Mouse (Mus musculus): ENCODE results near the gene Pop7. TPM values are rescaled to one million over a fixed set of nuclear protein-coding genes. Genes with fewer than 3 reads are reported as not detected.

The Pop7 gene
- polyA plus RNA-seq, 1 experiment: 63.3 TPM

DNA sequence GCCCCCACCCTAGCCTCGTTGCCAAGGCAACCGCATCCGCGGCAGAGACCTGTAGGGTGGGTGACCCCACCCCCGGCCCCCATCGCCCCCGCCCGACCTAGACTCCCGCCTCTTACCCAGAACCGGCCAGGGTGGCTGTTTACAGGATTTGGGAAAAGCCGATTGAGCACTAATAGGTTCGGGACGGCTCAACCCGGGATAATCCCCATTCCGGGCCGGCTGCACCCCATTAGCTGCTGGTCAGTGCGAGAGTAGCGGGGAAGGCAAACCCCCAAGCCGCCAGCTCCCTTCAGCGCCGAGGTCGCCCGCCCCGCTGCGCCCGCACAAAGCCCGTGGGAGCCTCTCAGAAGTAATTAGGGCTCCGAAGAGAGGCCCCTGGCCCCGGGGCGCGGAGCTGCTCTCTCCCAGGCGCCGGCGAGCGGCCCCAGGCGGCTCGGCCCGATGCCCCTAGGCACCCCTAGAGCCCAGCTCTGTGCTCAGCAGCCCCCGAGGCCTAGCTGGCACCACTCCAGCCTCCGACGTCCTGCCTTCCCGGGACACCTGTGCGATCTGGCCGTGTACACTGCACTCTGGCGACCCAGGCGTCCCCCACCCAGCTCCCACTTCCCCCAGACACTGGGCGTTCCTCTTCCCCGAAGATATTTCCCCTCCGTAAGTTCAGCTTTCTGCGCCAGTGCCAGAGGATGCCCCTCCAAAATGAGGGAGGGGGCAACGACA, 29.3 kb upstream of the Pop7 start:
- TF ChIP-seq GATA1 (IDR thresholded peaks at IDR 0.05; ENCODE audit: low read length): no peak

DNA sequence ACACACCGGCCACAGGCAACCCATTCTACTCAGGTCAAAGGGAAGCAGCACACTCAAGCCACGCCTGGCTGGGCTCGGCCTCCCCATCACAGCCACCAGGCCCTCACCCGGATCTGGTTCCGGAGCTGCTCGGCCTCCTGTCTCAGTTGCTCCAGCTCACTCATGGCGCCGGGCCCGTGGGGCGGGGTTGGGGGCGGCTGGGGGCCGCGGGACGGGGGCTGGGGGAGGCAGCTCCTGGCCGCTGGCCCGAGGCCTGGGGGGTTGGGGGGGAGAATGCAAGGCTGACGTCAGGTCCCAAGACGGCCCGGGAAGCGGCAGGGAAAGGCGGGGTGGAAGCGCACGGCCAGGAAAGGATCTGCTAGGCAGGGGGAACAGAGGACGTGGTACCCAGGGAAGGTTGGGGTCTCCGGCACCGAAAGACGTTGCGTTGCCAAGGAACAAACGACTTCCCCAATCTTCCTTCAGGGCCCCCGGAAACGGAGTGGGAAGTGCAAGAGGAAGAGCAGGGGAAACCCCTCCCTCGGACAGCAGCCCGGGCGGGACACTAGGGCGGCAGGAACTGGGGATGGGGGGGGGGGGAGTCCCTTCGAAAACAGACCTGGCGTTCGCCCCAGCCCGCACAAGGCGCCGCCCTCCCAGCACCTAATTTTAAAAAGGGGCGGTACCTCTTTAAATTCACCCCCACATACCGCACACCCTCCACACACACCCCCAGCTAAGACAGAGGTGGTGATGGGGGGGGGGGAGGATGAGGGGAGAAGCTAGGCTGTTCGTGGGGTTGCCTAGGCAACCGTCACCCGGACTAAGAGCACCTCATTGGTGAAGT, 28.5 kb upstream of the Pop7 start:
- TF ChIP-seq GATA1 (IDR thresholded peaks at IDR 0.05; ENCODE audit: low read length): no peak

- TF ChIP-seq GATA1 (IDR thresholded peaks at IDR 0.05; ENCODE audit: low read length): no peak
These were observed 27.8 kb upstream of the Pop7 start for GRCm38 (mm10) chr5:137530075-137530474.

GRCm38 (mm10) chr5:137529221-137529995, 27.1 kb upstream of the Pop7 start:
- TF ChIP-seq GATA1 (IDR thresholded peaks at IDR 0.05; ENCODE audit: low read length): no peak

DNA sequence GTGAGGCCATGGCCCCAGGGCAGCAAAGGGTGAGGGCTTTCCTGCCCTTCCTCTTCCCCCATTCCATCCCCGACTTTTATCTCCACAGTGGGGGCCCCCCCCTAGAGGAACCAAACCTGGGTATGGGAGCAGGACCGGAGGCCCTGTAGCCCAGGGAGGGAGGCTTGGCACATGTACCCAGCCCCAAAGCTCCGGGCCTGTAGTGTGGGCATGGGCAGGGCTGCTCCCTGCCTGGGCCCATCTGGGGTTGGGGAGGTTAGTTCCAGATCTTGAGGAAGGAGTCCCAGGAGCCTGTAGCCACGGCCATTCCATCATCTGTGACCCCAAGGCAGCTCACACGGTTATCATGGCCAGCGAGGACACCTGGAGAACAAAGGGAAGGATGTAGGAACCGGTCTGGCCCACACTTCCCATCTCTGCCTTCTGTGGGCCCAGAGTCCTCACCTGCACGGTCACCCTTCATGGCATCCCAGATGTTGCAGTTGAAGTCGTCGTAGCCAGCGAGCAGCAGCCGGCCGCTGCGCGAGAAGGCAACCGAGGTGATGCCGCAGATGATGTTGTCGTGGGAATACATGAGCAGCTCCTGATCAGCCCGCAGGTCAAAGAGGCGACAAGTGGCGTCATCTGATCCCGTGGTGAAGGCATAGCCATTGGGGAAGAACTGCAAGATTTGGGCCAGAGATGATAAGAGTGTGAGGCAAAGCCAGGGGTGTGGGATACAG, 26.1 kb upstream of the Pop7 start:
- TF ChIP-seq GATA1 (IDR thresholded peaks at IDR 0.05; ENCODE audit: low read length): no peak

- TF ChIP-seq GATA1 (IDR thresholded peaks at IDR 0.05; ENCODE audit: low read length): no peak
These were observed 25.1 kb upstream of the Pop7 start for GRCm38 (mm10) chr5:137527413-137527812.

GRCm38 (mm10) chr5:137526192-137526936, 24.0 kb upstream of the Pop7 start:
- no peak for TF ChIP-seq GATA1 (IDR thresholded peaks at IDR 0.05; ENCODE audit: low read length)

DNA sequence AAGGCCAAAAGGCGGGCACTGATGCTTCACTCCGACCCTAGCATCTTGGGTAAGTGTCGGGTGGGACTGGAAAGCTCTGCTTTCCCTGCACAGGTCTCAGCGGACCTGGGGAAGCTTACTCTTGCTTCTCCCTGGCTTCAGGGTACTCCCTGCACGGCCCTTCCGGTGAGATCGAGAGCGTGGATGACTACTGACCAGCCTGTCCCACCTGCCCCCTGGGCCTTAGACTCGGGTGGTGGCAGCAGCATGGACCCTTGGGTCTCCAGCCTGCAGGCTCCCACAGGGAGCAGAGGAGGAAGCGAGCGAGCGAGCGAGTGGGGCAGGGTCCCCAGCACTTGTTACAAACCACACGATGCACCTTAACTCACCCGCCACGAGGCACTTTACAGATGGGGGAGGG, 23.2 kb upstream of the Pop7 start:
- no peak for TF ChIP-seq GATA1 (IDR thresholded peaks at IDR 0.05; ENCODE audit: low read length)

- TF ChIP-seq GATA1 (IDR thresholded peaks at IDR 0.05; ENCODE audit: low read length): no peak
These were observed 22.4 kb upstream of the Pop7 start for GRCm38 (mm10) chr5:137524671-137525070.

DNA sequence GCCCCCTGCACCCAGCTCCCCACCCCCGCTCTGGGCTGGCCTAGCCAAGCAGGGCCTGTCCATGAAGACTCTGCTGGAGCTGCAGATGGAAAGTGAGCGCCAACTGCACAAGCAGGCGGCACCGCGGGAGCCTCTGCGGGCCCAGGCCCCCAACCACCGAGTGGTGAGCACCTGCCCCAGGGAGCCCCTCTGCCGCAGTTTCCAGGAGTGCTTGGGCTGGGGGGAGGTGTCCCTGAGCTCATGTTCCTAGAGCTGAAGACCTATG, 21.9 kb upstream of the Pop7 start:
- TF ChIP-seq GATA1 (IDR thresholded peaks at IDR 0.05; ENCODE audit: low read length): no peak

DNA sequence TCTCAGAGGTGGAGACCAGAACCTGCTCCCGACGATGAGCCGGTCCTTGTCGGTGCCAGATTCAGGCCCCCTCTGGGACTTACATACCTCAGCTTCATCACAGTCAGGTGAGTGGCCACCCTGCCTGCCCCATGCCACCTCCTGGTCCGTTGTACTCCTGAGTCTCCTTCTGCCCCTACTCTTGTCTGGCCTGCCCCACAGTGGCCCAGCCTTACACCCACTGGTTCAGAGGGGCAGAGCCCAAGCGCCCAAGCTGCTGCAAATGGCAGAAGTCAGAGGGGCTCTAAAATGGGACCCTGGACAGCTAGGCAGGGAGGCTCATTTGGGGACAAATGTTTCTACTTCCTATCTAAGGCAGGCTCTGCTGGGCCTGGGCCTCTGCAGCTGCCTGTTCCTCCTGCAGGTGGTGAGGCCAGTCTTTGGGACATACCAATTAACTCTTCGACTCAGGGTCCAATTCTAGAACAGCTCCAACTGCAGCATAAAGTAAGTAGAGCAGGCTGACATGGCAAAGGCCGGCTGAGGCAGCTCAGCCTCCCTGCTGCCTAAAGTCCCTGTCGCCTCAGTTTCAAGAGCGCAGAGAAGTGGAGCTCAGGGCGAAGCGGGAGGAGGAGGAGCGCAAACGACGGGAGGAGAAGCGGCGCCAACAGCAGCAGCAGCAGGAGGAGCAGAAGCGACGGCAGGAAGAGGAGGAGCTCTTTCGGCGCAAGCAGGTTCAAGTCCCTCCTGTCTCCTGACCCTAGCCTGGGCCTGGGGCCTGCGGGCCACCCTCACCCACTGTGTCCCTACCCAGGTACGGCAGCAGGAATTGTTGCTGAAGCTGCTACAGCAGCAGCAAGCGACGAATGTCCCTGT, 21.3 kb upstream of the Pop7 start:
- TF ChIP-seq GATA1 (IDR thresholded peaks at IDR 0.05; ENCODE audit: low read length): no peak

DNA sequence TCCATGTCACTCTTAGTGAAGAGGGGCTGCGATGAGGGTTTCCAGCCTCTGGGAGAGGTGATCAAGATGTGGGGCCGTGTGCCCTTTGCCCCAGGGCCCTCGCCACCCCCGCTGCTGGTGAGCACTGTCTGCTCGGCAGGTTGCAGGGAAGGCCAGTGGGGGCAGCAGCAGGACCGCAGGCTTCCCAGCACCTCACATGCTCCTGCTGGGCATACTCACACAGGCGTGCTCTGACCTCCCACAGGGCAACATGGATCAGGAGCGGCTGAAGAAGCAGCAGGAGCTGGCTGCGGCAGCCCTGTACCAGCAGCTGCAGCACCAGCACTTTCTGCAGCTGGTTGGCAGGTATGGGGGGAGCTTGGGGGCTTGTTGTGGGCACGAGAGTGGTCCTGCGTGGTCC, 20.4 kb upstream of the Pop7 start:
- no peak for TF ChIP-seq GATA1 (IDR thresholded peaks at IDR 0.05; ENCODE audit: low read length)

DNA sequence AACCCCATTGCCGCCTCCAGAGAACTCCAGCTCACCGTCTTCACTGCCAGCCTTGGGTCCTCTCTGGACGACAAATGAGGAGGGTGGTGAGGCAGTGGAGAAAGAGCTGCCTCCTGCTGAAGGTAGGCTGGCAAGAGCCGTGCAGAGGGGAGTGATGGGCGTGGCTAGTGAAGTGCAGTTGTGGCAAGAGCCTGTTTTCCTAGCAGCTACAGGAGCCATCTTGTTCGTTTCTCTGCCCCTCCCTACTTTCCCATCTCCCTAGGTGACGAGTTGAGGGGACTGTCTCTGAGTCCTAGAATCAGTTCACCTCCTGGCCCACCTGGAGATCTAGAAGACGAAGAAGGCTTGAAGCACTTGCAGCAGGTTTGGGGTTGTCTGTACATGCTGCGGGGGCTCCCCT, 19.5 kb upstream of the Pop7 start:
- TF ChIP-seq GATA1 (IDR thresholded peaks at IDR 0.05; ENCODE audit: low read length): no peak

Data from G1E-ER4 (cell line).